Mouse (Mus musculus) cortical plate, adult 2 months (tissue): ENCODE results near the gene Rbm15b.

Experiments
- CTCF ChIP-seq: fragments of 200-500 bp; IDR thresholded peaks from 2 replicates; pipeline ENCODE4 v1.5.1; 2011; ENCODE audit warnings: mild to moderate bottlenecking, control low read depth, low read length; ENCODE audit not compliant: insufficient read depth; ENCODE audit errors: extremely low read depth
- POLR2A ChIP-seq: fragments of 200-500 bp; IDR thresholded peaks from 2 replicates; pipeline ENCODE4 v1.6.1; 2011; ENCODE audit warnings: mild to moderate bottlenecking, low read length, control low read depth; ENCODE audit not compliant: insufficient read depth; ENCODE audit errors: extremely low read depth

- no peak for TF ChIP-seq POLR2A
- TF ChIP-seq CTCF, result no peak
Measured at GRCm38 (mm10) chr9:106914878-106915277, 27.6 kb upstream of the Rbm15b start.
